Mouse (Mus musculus) limb, embryonic 11.5 days (tissue): ENCODE data around the gene St3gal2. TPM values are rescaled to one million over a fixed set of nuclear protein-coding genes. Genes with fewer than 3 reads are reported as not detected.
A peak's percentile ranks its signal among the peaks of the same experiment; 100 is the strongest.

ENCODE experiments used
- ATAC-seq: fragments of 200-750 bp; cut with Nextera tagmentation; 2 replicates; pipeline ENCODE4 v1.8.0; 2017; ENCODE audit warnings: low read depth; ENCODE audit not compliant: insufficient number of reproducible peaks, low FRiP score, low TSS enrichment
- DNase-seq: peaks from one replicate; pipeline ENCODE4 v3.0.0-alpha.2; 2015; ENCODE audit warnings: low spot score
- H3K27ac ChIP-seq: fragments of 300-500 bp; sonication (generic); replicated peaks from 2 replicates; pipeline ENCODE4 v1.5.1; 2014; ENCODE audit warnings: low read depth, mild to moderate bottlenecking, low read length
- H3K27me3 ChIP-seq: fragments of 300-500 bp; sonication (generic); 2 replicates; pipeline ENCODE4 v1.6.1; 2014; ENCODE audit warnings: mild to moderate bottlenecking, low read length, mixed read lengths; ENCODE audit not compliant: control insufficient read depth, insufficient read depth
- H3K36me3 ChIP-seq: fragments of 300-500 bp; sonication (generic); 2 replicates; pipeline ENCODE4 v1.6.1; 2014; ENCODE audit warnings: mild to moderate bottlenecking, low read length, moderate library complexity, mixed read lengths; ENCODE audit not compliant: control insufficient read depth, insufficient read depth
- H3K4me1 ChIP-seq: fragments of 300-500 bp; sonication (generic); 2 replicates; pipeline ENCODE4 v1.6.1; 2014; ENCODE audit warnings: low read length, mixed read lengths; ENCODE audit not compliant: control insufficient read depth, insufficient read depth
- H3K4me2 ChIP-seq: fragments of 300-500 bp; sonication (generic); 2 replicates; pipeline ENCODE4 v1.6.1; 2014; ENCODE audit warnings: low read depth, mild to moderate bottlenecking, moderate library complexity; ENCODE audit not compliant: severe bottlenecking
- H3K4me3 ChIP-seq: fragments of 300-500 bp; sonication (generic); 2 replicates; pipeline ENCODE4 v1.5.1; 2014; ENCODE audit warnings: low read depth, low read length
- H3K9ac ChIP-seq: fragments of 300-500 bp; sonication (generic); 2 replicates; pipeline ENCODE4 v1.6.1; 2014; ENCODE audit warnings: mild to moderate bottlenecking, low read length
- H3K9me3 ChIP-seq: fragments of 300-500 bp; sonication (generic); 2 replicates; pipeline ENCODE4 v1.6.1; 2016; ENCODE audit warnings: low read length; ENCODE audit not compliant: control insufficient read depth
- WGBS: fragments of 180-500 bp; shearing (Covaris S2); extraction: QIAGEN DNeasy Blood & Tissue Kit; methylation state at CpG from one replicate; pipeline ENCODE4 v1.1.7; 2014; 5-methylcytosine and 5-hydroxymethylcytosine counted together
- polyA plus RNA-seq: library from polyadenylated mRNA; unstranded; fragments of >200 nt; fragmentation: Nextera tagmentation; extraction: Ambion mirVana; gene quantifications from 2 replicates; pipeline ENCODE4 v1.2.1, GENCODE M21; 2014

The St3gal2 gene
- 19.5 and 22.3 TPM in 2 replicates for polyA plus RNA-seq

DNA sequence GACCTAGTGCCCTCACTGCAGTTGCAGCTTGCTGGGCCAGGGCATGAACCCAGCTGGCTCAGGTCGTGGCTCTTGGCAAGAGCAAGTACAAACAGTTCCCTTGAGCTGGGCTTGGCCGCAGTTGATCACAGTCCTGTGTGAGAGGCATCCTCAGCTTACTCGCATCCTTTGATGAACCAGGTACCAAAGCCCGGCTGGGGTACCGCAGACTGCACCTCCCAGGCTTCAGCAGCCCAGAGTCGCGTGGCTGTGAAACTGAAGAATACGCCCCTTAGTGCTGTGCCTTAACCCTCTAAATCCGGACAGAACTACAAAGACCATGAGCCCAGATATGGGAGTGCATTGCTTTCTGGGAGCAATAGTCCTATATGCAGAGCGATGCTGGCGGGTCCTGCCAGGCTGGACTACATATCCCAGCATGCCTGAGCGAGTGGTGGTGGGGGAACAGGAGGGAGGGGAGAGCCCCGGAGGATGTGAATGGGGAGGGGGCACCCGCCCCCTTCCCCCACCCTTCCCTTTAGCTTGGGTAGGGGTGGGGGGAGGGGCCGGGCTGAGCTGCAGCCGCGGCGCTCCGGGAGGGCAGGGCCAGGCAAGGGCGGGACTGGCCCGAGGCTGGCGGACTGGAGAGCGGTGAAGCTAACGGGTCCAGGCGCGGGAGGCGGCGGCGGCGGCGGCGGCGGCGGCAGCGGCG is at the start of gene St3gal2:
St3gal2 (plus strand) TSS at position 582 of the 691 bp plus-strand sequence.
- DNase-seq (peak; percentile 94), ATAC-seq (peak; percentile 97)
- no peaks in the 10 kb centered on the region for H3K27me3 ChIP-seq
- no peaks in the 10 kb centered on the region for H3K9me3 ChIP-seq
- H3K4me3 ChIP-seq: peak within 1 kb of the TSS; percentile 65
- peak within 1 kb of the TSS; percentile 90 for H3K4me2 ChIP-seq
- WGBS: under 1% methylated on average over 23 of the region's 36 CpGs
- H3K9ac ChIP-seq: peak within 1 kb of the TSS; percentile 93
- peaks cover 18% of the 10 kb centered on the region for H3K4me1 ChIP-seq
- H3K36me3 ChIP-seq: no peaks in the 10 kb centered on the region
- H3K27ac ChIP-seq: peak within 1 kb of the TSS; percentile 81

GRCm38 (mm10) chr8:110870501-110870900 is 49.2 kb upstream of the St3gal2 start:
- no peak for DNase-seq
- 98% methylated on average over 2 of the region's 2 CpGs for WGBS
- no peaks in the 10 kb centered on the region for H3K9me3 ChIP-seq

DNA sequence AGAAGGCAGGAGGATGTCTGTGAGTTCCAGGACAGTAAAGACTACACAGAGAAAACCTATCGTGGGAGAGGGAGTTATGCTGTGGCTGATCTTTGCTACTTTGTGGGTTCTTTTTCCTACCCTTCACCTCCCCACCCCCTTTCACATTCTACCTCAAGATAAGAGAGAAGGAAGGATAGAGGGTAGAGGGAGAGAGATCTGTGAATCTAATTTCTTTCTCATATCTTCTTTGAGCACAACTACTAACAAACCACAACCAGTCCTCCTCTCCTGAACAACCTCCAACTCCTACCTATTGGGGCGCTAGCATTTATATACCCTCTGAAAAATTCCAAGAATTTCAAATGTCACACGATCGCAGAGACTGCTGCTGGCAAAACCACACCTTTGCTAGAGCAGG is 41.9 kb upstream of the St3gal2 start:
- ATAC-seq: no peak

More at GRCm38 (mm10) chr8:110870501-110870900, 49.2 kb upstream of the St3gal2 start:
- Histone ChIP-seq H3K4me1 (no peaks in the 10 kb centered on the region), H3K36me3 (peaks cover 23% of the 10 kb centered on the region; the same call in 1 of the 2 replicates), H3K4me3 (no peak overlapping the region), H3K9ac (no peak overlapping the region), H3K4me2 (no peak overlapping the region), H3K27me3 (no peaks in the 10 kb centered on the region), H3K27ac (no peak overlapping the region)
- ATAC-seq: no peak

GRCm38 (mm10) chr8:110881741-110882310 is 37.9 kb upstream of the St3gal2 start:
- H3K9ac ChIP-seq: no peak overlapping the region
- no peak overlapping the region for H3K4me2 ChIP-seq
- 96% methylated on average over 10 of the region's 10 CpGs for WGBS
- H3K27me3 ChIP-seq: no peaks in the 10 kb centered on the region
- no peak for DNase-seq
- no peak overlapping the region for H3K27ac ChIP-seq
- no peaks in the 10 kb centered on the region for H3K9me3 ChIP-seq
- peaks cover 29% of the 10 kb centered on the region for H3K36me3 ChIP-seq
- H3K4me1 ChIP-seq: no peaks in the 10 kb centered on the region
- no peak overlapping the region for H3K4me3 ChIP-seq
- ATAC-seq: no peak

More for the DNA sequence above, 41.9 kb upstream of the St3gal2 start:
- no peak for DNase-seq
- H3K4me1 ChIP-seq: no peaks in the 10 kb centered on the region
- peaks cover 36% of the 10 kb centered on the region for H3K36me3 ChIP-seq
- H3K4me3 ChIP-seq: no peak overlapping the region
- WGBS: 86% methylated on average over 4 of the region's 4 CpGs
- H3K27me3 ChIP-seq: no peaks in the 10 kb centered on the region
- H3K9me3 ChIP-seq: no peaks in the 10 kb centered on the region
- H3K4me2 ChIP-seq: no peak overlapping the region
- no peak overlapping the region for H3K9ac ChIP-seq
- H3K27ac ChIP-seq: no peak overlapping the region

GRCm38 (mm10) chr8:110883824-110884223 is 35.9 kb upstream of the St3gal2 start:
- 96% methylated on average over 18 of the region's 18 CpGs for whole genome bisulfite sequencing
- Histone ChIP-seq H3K27me3 (no peaks in the 10 kb centered on the region), H3K4me3 (no peak overlapping the region), H3K4me1 (no peaks in the 10 kb centered on the region), H3K4me2 (no peak overlapping the region), H3K27ac (no peak overlapping the region), H3K36me3 (peaks cover 25% of the 10 kb centered on the region), H3K9me3 (no peaks in the 10 kb centered on the region), H3K9ac (no peak overlapping the region)
- DNase-seq: no peak
- ATAC-seq: no peak

- no peak overlapping the region for H3K4me3 ChIP-seq
- no peak overlapping the region for H3K27ac ChIP-seq
- ATAC-seq (no peak), DNase-seq (no peak)
- no peaks in the 10 kb centered on the region for H3K4me1 ChIP-seq
- peaks cover 18% of the 10 kb centered on the region for H3K36me3 ChIP-seq
- 86% methylated on average over 3 of the region's 3 CpGs for WGBS
- no peak overlapping the region for H3K9ac ChIP-seq
- H3K27me3 ChIP-seq: no peaks in the 10 kb centered on the region
- H3K4me2 ChIP-seq: no peak overlapping the region
- no peaks in the 10 kb centered on the region for H3K9me3 ChIP-seq
Measured at GRCm38 (mm10) chr8:110886634-110887033, 33.1 kb upstream of the St3gal2 start.

DNA sequence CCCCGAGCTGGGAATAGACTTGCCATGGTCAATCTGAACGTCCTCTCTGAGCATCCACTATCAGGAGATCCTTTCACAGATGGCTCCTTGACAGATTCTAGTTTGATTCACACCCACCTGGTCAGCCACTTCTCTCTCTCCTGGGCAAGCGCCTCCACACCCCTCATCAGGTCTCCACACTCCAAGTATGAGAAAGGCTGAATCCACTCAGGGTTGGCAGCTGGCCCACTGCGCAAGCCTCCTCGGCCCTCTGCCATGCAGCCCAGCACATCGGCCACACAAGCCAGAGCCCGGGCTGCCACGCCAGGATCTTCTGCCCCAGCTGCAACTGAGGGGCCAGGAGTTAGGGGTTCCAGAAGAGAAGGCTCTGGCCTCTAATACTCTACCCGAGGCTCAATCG is 32.2 kb upstream of the St3gal2 start:
- Histone ChIP-seq H3K4me1 (no peaks in the 10 kb centered on the region), H3K4me3 (no peak overlapping the region), H3K27ac (no peak overlapping the region), H3K27me3 (no peaks in the 10 kb centered on the region), H3K9me3 (no peaks in the 10 kb centered on the region), H3K4me2 (no peak overlapping the region), H3K36me3 (peaks cover 10% of the 10 kb centered on the region; the same call in 1 of the 2 replicates), H3K9ac (no peak overlapping the region)
- no peak for ATAC-seq
- no peak for DNase-seq
- 94% methylated on average over 10 of the region's 10 CpGs for WGBS

DNA sequence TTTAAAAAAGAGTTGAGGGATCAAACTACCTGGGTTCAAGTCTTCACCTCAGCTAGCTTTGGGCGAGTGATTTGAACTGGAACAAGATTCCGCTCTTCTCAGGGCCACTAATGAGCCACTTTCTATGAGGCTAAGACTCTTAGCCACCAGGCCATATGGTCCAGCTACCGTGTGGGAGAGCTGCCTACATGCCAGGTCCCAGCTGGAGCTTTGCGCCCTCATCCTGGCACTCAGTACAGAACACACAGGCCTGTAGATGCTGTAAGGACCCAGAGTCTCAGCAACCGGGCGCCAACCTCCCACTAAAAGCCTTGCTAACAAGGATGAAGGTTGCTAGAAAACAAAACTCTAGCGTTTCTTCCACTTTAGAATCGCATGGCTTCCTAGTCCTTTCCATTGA is 31.3 kb upstream of the St3gal2 start:
- no peaks in the 10 kb centered on the region for H3K4me1 ChIP-seq
- ATAC-seq: no peak
- H3K9me3 ChIP-seq: no peaks in the 10 kb centered on the region
- no peak overlapping the region for H3K4me2 ChIP-seq
- DNase-seq: no peak
- WGBS: 93% methylated on average over 8 of the region's 8 CpGs
- H3K27ac ChIP-seq: no peak overlapping the region
- H3K9ac ChIP-seq: no peak overlapping the region
- H3K27me3 ChIP-seq: no peaks in the 10 kb centered on the region
- H3K4me3 ChIP-seq: no peak overlapping the region
- peaks cover 10% of the 10 kb centered on the region; the same call in 1 of the 2 replicates for H3K36me3 ChIP-seq
